Mouse (Mus musculus) embryonic facial prominence, embryonic 11.5 days (tissue): ENCODE measurements around the gene Polg2. TPM values are rescaled to one million over a fixed set of nuclear protein-coding genes. Genes with fewer than 3 reads are reported as not detected.

Source experiments
- microRNA-seq: library from miRNA; unstranded; fragments of <30 nt; microRNA quantifications from one replicate; pipeline ENCODE4, GENCODE M21; 2016; ENCODE audit warnings: borderline number of aligned reads
- polyA plus RNA-seq: library from polyadenylated mRNA; unstranded; fragments of >200 nt; fragmentation: Nextera tagmentation; extraction: Ambion mirVana; gene quantifications from 2 replicates; pipeline ENCODE4 v1.2.1, GENCODE M21; 2014

Gene Polg2
- polyA plus RNA-seq, 1 experiment from 2014 or later = 7.3 TPM

Small RNAs within 50 kb of the gene (microRNA-seq; reads per million reads assigned to microRNA genes)
- not detected for gene Gm25994
- 17.9 reads per million, percentile 19 among the genes with 10 or more reads in this experiment for gene Mir3064

Other genes starting within 250 kb of the Polg2 start
- 6.9 and 7.4 TPM in 2 replicates for gene Tex2, start 166.1 kb downstream of the Polg2 start, polyA plus RNA-seq
- gene Pecam1, start 28.9 kb downstream of the Polg2 start, polyA plus RNA-seq = 26.7 and 29.7 TPM in 2 replicates
- gene Milr1, start 28.3 kb downstream of the Polg2 start, polyA plus RNA-seq = 0.47 and 0.94 TPM in 2 replicates
- 498 and 533 TPM in 2 replicates for gene Ddx5, start 9.6 kb upstream of the Polg2 start, polyA plus RNA-seq
- 21.1 and 22.6 TPM in 2 replicates for gene Cep95, start 9.7 kb upstream of the Polg2 start, polyA plus RNA-seq
- 19.8 and 20.4 TPM in 2 replicates for gene Smurf2, start 141.2 kb upstream of the Polg2 start, polyA plus RNA-seq
- 673 and 680 TPM in 2 replicates for gene Kpna2, start 220.0 kb upstream of the Polg2 start, polyA plus RNA-seq
- 1.8 and 3.4 TPM in 2 replicates for gene 1810010H24Rik, start 246.1 kb upstream of the Polg2 start, polyA plus RNA-seq